Mouse (Mus musculus) urinary bladder, postnatal 25 days (tissue): Measurements from ENCODE around the gene Omt2b.
"Not testable (repeated sequence)": the region's sequence is repeated elsewhere in the genome, so short reads cannot be mapped to it uniquely, and the experiment has no call there.

Source experiments
- DNase-seq: peaks from one replicate; pipeline ENCODE4 v3.0.0; 2022; ENCODE audit warnings: low spot score

The Omt2b gene

GRCm38 (mm10) chr9:78351504-78352220 is 24.3 kb downstream of the Omt2b start:
- no peak for DNase-seq

- no peak for DNase-seq
These were observed 27.5 kb downstream of the Omt2b start for GRCm38 (mm10) chr9:78354665-78355578.

- DNase-seq = no peak
These were observed 28.2 kb downstream of the Omt2b start, which contains the start of gene Gsta2 for GRCm38 (mm10) chr9:78355611-78356010. Gene Gsta2 (minus strand): TSS chr9:78355788.

GRCm38 (mm10) chr9:78358053-78358452 is 30.7 kb downstream of the Omt2b start:
- DNase-seq = peak; percentile 73

DNA sequence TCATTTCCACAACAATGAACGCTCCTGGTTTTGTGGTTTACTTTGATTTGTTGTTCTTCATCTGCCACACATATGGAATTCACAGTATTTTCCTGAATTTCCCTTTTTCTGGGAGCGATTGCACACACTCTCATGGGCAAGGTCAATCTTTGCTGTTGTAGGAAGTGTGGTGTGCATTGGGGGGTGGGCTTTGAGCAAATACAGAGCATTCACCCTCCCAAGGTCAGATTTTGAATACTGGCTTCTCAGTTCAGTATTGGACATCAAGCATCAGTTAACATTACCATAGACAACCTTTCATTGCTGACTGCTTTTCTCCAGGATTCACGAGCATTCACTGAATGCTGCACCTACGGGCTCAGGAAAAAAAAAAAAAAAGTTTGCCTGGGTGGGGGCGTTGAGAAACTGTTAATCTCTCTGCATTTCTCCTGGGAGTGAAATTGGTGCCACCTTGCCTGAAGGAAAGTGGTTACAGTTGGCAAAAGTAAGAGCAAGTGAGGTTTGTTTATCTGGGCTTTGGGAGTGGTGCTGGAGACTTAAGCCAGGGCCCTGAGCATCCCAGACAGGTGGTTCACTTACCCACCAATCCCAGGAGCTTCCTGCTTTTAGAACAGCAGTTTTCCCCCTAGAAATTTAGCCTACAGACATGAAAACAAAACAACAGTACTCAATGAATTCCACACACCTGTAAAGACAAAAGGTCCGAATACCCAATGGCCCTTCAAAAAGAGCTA is 32.5 kb downstream of the Omt2b start:
- DNase-seq = no peak

GRCm38 (mm10) chr9:78360484-78360872 is 33.1 kb downstream of the Omt2b start:
- no peak for DNase-seq

- no peak for DNase-seq
These were observed 36.0 kb downstream of the Omt2b start for GRCm38 (mm10) chr9:78363374-78363773.

- no peak for DNase-seq
These were observed 37.3 kb downstream of the Omt2b start for GRCm38 (mm10) chr9:78364701-78365100.

GRCm38 (mm10) chr9:78365850-78366544 is 38.6 kb downstream of the Omt2b start:
- DNase-seq = no peak

DNA sequence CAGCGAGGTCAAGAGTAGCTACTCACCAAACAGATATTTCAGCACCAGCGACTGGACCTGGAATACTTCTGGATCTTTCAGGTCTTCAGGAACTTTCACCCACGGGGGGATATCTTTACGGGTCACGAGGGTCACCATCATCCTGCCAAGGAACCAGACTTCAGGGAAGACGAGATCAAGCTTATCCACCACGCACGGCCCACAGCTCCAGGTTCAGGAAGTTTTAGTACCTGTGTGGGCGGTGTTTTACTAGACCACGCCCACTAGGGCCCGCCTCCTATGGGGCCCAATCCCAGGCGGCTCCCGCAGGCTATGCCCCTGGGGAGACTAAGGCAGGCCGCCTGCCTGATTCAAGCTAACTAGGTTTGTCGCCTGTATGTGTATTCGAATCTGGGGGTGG is 40.6 kb downstream of the Omt2b start, which contains the start of gene Dppa5a:
Gene Dppa5a, minus strand, starts transcription at position 219 of the 400 bp plus-strand sequence.
- not testable (repeated sequence) for DNase-seq

DNA sequence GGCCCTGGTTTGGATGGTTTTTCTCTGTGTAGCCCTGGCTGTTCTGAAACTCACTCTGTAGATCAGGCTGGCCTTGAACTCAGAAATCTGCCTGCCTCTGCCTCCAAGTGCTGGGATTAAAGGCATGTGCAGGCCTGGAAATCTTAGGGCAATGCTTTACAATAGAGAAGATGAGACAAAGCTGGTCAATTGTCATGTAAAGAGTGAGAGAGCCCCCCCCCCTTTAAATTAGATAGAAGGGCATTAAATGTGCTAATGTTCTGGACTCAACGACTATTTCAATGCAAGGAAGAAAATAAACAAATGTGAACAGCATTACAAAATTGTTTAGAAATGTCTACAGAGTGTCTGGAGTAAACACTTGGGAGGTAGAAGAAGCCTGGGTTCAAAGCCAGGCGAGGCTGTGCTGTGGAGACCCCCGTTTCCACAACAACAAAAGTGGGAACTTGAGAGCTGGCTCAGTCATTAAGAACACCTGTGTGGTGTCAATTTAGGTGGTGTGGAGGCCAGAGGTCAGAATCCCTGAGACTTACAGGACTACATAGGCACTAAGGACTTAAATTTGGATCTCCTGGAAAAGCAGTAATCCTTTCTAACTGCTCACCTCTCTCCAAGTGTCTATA is 41.4 kb downstream of the Omt2b start:
- no peak for DNase-seq

DNA sequence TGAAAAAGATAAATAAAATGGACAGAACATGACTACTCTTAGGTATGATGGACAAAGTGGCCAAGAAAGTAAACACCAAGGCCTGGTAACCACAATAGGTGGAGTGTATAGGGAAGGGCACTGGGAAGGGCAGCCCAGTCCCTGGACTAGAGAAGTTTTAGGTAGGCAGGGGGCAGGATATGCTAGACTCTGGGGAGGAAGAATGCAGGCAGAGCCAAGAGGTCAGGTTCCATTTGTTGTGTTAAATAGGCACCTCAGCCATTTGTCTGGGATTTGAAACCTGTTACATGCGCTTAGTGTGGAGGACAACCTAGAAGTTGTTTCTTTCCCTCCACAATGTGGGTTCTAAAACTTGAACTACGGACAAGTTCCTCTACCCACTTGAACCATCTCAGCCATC is 42.0 kb downstream of the Omt2b start:
- no peak for DNase-seq

GRCm38 (mm10) chr9:78369786-78370185 is 42.4 kb downstream of the Omt2b start:
- DNase-seq = no peak

DNA sequence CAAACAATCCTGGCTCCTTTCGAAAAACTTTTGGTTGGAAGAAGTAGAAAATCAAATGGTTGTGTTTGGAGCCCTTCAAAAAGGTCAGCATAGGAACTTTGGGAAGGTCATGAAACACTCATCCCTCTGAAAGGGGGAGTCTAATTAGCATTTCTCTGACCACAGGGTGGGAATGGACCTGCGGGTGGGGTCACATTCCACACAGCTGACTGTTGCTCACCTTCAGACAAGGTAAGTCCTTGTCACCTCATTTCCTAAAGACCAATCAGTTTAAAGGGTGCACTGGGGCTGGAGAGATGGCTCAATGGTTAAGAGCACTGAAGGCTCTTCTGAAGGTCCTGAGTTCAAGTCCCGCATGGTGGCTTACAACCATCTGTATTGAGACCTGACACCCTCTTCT is 44.1 kb downstream of the Omt2b start:
- DNase-seq = no peak

DNA sequence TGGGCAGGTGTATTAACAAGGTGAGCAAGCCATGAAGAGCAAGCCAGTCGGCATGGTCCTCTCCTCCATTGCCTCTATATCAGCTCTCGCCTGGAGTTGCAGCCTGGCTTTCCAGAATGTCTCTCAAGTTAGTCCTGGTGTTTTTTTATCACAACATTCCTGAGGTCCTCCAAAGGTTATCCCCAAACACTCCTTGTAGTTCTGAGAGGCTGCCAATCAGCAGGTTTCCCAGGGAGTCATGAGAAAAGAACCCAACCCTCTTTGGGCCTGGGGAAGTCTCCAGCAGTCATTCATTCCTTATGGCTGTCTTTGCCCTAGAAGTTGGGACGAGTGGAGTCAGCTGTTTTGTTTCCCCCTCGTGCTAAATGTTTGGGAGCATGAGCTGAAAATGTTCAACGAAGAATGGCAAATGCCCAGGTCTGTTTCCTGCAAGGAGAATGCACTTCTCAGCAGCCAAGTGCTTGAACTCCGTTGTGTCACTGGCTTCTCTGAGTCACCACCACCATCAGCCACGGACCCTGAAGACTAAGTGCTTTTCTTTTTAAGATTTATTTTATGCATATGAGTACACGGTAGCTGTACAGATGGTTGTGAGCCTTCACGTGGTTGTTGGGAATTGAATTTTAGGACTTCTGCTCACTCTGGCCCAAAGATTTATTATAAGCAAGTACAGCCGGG is 45.6 kb downstream of the Omt2b start:
- DNase-seq = no peak

DNA sequence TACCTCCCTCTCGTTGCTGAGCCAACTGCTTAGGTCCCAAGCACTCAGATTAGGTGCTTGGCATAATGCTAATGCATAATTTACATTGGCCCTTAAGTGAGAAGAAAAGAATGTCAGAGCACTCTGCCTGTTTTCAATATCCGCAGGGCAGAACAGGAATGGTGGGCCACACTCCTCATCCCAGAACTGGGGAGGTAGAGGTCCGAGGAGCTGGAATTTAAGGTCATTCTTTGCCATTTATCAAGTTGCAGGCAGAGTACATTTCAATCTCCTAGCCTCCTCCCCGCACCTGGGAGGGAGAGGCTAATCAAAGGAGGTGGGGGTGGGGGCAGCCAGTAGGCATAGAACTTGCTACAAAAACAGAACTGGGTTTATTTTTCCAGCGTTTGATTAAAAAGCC is 47.0 kb downstream of the Omt2b start:
- no peak for DNase-seq

DNA sequence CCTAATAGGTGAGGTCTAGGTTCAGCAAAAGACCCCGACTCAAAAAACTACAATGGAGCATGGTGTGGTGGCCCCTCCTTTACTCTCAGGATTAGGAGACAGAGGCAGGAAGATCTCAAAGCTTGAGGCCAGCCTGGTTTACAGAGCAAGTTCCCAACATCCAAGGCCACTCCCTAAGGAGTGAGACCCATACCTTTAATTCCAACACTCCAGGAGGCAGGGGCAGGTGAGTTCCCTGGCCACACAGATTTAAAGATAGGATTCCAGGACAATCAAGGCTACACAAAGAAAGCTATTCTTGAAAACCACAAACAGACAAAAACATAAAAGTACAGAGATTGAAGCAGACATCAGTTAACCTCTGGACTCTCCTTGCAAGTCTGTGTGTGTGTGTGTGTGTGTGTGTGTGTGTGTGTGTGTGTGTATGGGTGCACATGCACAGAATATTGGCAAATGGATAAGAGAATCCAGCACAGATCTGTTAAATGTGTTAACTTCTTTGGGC is 47.5 kb downstream of the Omt2b start:
- no peak for DNase-seq

DNA sequence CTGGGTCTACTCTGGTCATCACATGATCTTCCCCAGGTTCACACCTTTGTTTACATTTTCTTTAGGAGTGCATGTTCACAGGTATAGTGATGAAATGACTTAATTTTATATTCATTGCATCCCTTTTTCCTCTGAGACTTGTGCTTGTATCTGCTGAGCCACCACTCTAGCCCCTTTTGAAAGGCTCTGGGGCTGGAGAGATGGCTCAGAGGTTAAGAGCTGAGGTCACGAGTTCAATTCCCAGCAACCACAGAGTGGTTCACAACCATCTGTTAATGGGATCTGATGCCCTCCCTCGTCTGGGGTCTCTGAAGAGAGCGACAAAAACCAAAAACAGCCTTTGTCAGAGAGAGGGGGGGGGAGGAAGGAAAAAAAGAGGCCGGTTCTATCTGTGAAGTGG is 48.1 kb downstream of the Omt2b start:
- no peak for DNase-seq

GRCm38 (mm10) chr9:78377546-78377945 is 50.2 kb downstream of the Omt2b start:
- no peak for DNase-seq

- no peak for DNase-seq
These were observed 50.9 kb downstream of the Omt2b start, which contains the start of gene Ooep for GRCm38 (mm10) chr9:78378113-78378785. Gene Ooep (minus strand): TSS chr9:78378725.
